Mouse (Mus musculus): ENCODE measurements at regions not wholly inside any gene's neighbourhood (a gene's known extent, or its start where the extent isn't known, plus 50 kb on each side); places are given as distances from the start of the nearest gene placed in this dataset.

DNA sequence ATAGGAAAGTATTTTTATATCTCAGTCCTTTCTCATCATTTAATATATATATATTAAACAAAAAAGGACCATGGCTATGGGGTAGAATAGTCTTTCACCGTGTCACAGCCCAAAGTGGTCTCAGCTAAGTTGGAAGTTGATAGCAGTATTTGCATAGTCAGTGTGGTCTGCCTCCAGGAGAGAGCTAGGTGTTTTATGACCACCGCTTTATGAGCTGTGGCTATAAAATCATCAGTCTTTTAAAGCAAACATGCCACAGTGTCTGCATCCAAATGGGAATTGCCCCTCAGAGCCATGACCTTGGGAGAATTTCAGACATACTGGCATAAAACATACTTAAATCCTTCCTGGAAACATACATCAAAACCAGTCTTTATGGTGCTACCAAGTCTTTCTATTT lies 140.9 kb upstream of the Cdkn2b start:
- TF ChIP-seq CTCF (IDR thresholded peaks at IDR 0.05; ENCODE audit: low read depth): no peak
- no peak for TF ChIP-seq EP300 (IDR thresholded peaks at IDR 0.05; ENCODE audit: low read depth)
